Mouse (Mus musculus) ES-Bruce4 (cell line): ENCODE measurements around the gene Smc1b. TPM values are rescaled to one million over a fixed set of nuclear protein-coding genes. Genes with fewer than 3 reads are reported as not detected.

Experiments
- H3K27ac ChIP-seq: 2 replicates; pipeline ENCODE4 v1.5.1; 2012; ENCODE audit warnings: low read length, inconsistent platforms; ENCODE audit not compliant: insufficient read depth
- H3K27me3 ChIP-seq: 2 replicates; pipeline ENCODE4 v1.6.1; 2012; ENCODE audit warnings: mild to moderate bottlenecking, low read length, inconsistent platforms; ENCODE audit not compliant: control insufficient read depth, poor library complexity, insufficient read depth, severe bottlenecking
- H3K36me3 ChIP-seq: 2 replicates; pipeline ENCODE4 v1.6.1; 2012; ENCODE audit warnings: inconsistent platforms, mild to moderate bottlenecking, low read length, moderate library complexity; ENCODE audit not compliant: control insufficient read depth, poor library complexity, insufficient read depth, severe bottlenecking
- H3K4me1 ChIP-seq: one replicate; pipeline ENCODE4 v1.8.1; 2011; ENCODE audit warnings: low read length; ENCODE audit not compliant: control insufficient read depth, insufficient read depth
- H3K4me3 ChIP-seq: 2 replicates; pipeline ENCODE4 v1.5.1; 2011; ENCODE audit warnings: low read depth, mild to moderate bottlenecking, low read length
- H3K9ac ChIP-seq: 2 replicates; pipeline ENCODE4 v1.6.1; 2012; ENCODE audit warnings: low read depth, mild to moderate bottlenecking, inconsistent platforms; ENCODE audit not compliant: poor library complexity, severe bottlenecking
- H3K9me3 ChIP-seq: replicated peaks from 2 replicates; pipeline ENCODE4 v1.6.1; 2012; ENCODE audit warnings: mild to moderate bottlenecking, low read length, inconsistent platforms; ENCODE audit not compliant: control insufficient read depth, poor library complexity, insufficient read depth, severe bottlenecking
- CTCF ChIP-seq: IDR thresholded peaks from one replicate; pipeline ENCODE4 v1.8.1; 2011; ENCODE audit warnings: low read depth, low read length
- EP300 ChIP-seq: IDR thresholded peaks from 2 replicates; pipeline ENCODE4 v1.6.1; 2011; ENCODE audit warnings: low read depth, low read length; ENCODE audit not compliant: insufficient read depth
- POLR2A ChIP-seq: IDR thresholded peaks from one replicate; pipeline ENCODE4 v1.8.1; 2011; ENCODE audit warnings: low read length; ENCODE audit not compliant: insufficient read depth
- polyA plus RNA-seq: library from polyadenylated mRNA; stranded (reverse); fragments of >200 nt; gene quantifications from 2 replicates; pipeline ENCODE4 v1.2.4, GENCODE M21; 2011; ENCODE audit warnings: low read depth; ENCODE audit not compliant: missing spikeins, insufficient read depth, insufficient read length

The Smc1b gene
- polyA plus RNA-seq, 1 experiment: 4.8 TPM

DNA sequence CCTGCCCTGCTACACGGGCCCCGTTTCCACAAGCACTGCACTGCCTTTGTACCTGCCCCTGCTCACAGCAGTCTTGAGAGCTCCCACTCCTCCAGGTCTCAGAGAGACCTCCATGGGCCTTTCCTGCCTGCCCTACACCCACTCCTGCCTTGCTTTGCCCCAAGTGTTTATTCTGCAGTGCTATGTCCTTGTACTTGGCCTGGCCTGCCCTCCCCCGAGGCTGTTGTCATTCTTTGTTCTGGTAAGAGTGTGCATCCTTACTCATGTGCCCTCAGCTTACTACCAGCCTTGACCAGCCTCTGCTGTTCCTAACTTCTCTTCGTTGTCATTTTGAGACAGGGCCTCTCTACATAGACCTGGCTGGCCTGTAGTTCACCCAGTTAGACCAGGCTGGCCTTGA is 83.9 kb downstream of the Smc1b start:
- Histone ChIP-seq H3K4me3 (no peak overlapping the region), H3K9me3 (no peaks in the 10 kb centered on the region), H3K27me3 (no peaks in the 10 kb centered on the region), H3K36me3 (0 out of 2 replicates have a peak, but pooled peaks cover 2% of the 10 kb centered on the region), H3K27ac (no peak overlapping the region), H3K4me1 (no peaks in the 10 kb centered on the region), H3K9ac (no peak overlapping the region)
- TF ChIP-seq POLR2A: no peak
- TF ChIP-seq CTCF: no peak

DNA sequence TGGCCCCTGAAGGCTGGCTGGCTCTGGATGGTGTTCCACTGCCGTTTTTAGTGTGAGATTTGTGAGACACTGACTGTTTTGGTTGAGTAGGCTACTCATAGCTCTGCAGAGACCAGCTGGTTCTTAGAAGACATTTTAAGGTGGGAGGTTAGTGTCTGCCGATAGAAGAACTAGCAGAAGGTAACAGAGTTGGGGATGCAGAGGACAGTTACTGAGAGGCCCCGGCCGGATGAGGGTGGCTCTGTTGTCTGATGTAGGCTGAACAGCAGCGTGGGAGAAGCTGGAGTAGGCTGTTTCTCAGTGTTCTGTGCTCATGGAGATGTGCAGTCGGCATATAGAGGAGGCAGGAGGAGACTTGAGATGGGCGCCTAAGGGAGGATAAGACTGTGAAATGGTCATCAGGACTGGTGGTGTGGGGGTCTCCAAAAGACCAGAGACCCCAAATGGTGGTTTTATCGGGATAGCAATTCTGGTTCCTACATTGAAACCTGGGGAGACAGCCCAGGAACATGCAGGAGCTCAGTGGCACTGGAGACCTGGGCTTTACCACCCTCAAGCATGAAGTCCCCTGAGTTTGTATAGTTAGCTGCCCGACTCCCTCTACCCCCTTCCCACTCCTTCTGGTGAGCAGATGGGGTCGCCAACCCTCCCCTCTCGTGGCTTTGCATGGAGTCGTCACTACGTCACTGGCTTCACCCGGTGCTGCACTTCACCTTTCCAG is 85.4 kb downstream of the Smc1b start:
- Histone ChIP-seq H3K36me3 (0 out of 2 replicates have a peak, but pooled peaks cover 2% of the 10 kb centered on the region), H3K27me3 (no peaks in the 10 kb centered on the region), H3K9ac (no peak overlapping the region), H3K4me1 (no peaks in the 10 kb centered on the region), H3K27ac (no peak overlapping the region), H3K9me3 (no peaks in the 10 kb centered on the region), H3K4me3 (no peak overlapping the region)
- TF ChIP-seq EP300 (no peak), CTCF (no peak), POLR2A (no peak)

DNA sequence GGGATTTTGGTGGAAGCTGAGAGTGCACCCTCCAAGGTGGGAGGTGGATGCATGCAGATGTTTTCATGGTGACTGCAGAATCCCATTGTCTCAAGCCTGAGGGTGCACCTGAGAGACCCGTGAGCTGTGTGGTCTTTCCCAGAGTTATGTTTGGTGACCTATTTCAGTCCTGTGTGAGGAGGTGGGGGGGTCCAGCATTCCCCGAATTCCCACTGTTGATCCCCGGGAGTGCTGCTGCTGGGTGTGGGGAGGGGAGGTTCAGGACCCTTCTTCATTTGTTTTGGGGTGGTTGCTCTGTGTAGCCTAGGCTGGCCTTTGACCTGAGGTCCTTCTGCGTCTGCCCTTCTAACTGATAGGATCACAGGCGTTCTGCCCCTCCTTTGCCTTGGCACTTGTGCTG is 88.0 kb downstream of the Smc1b start:
- TF ChIP-seq CTCF: no peak
- no peak for TF ChIP-seq POLR2A
- no peak for TF ChIP-seq EP300
- no peaks in the 10 kb centered on the region for H3K27me3 ChIP-seq
- no peaks in the 10 kb centered on the region for H3K9me3 ChIP-seq
- H3K4me3 ChIP-seq: no peak overlapping the region
- H3K36me3 ChIP-seq: no peaks in the 10 kb centered on the region
- H3K27ac ChIP-seq: no peak overlapping the region
- H3K4me1 ChIP-seq: no peaks in the 10 kb centered on the region
- H3K9ac ChIP-seq: no peak overlapping the region

DNA sequence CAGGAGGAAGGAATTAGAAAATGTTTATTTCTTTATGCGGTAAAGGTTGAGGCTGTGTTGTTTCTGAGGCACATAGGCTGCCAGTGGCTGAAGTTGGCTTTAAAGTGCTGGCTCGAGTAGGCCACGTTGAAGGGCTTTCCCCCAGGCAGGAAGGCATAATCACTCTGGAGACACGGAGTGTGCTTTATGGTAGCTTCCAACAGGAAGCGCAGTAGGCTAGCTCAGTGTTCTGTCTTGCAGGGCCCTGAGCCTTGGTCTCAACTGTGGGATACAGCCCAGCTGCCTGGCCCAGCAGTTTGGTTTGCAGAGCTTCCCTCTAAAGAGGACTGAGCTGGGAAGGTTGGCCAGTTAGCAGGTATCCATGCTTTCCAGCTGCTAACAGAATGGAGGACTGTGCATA is 88.6 kb downstream of the Smc1b start:
- H3K9me3 ChIP-seq: no peaks in the 10 kb centered on the region
- no peak overlapping the region for H3K9ac ChIP-seq
- TF ChIP-seq EP300 (no peak), POLR2A (no peak), CTCF (no peak)
- H3K27ac ChIP-seq: no peak overlapping the region
- H3K27me3 ChIP-seq: no peaks in the 10 kb centered on the region
- no peaks in the 10 kb centered on the region for H3K4me1 ChIP-seq
- H3K36me3 ChIP-seq: no peaks in the 10 kb centered on the region
- H3K4me3 ChIP-seq: no peak overlapping the region

DNA sequence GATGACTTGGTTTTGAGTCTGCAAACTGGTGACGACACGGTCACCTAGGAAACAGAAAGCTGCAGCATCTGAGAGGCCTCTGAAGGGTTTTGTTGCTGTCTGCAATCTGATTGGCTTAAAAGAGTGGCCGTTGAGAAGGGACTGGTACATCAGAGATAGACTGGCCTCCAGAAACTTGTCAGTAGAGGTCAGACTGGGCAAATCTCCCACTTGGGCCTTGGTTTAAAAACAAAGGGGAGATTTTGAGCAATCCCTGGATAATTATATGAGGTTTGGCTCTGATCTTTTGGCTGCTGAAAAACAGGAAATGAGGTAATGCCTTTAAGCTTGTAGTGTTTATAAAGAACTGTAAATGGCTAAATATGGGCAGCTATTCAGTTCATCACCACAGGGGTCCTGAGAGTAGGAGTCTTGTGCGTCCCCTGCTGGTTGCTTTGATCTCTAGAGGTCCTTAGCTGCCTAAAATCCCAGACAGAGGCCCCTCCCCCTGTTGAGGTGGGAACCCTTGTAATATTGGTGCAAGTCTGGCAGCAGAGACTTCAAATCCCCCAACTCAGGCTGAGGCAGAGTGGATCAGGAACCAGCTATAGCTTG is 89.3 kb downstream of the Smc1b start:
- Histone ChIP-seq H3K4me1 (no peaks in the 10 kb centered on the region), H3K9me3 (no peaks in the 10 kb centered on the region), H3K36me3 (no peaks in the 10 kb centered on the region), H3K9ac (no peak overlapping the region), H3K4me3 (no peak overlapping the region), H3K27ac (no peak overlapping the region), H3K27me3 (no peaks in the 10 kb centered on the region)
- TF ChIP-seq CTCF: peak; percentile 41
- TF ChIP-seq EP300: no peak
- TF ChIP-seq POLR2A: no peak

DNA sequence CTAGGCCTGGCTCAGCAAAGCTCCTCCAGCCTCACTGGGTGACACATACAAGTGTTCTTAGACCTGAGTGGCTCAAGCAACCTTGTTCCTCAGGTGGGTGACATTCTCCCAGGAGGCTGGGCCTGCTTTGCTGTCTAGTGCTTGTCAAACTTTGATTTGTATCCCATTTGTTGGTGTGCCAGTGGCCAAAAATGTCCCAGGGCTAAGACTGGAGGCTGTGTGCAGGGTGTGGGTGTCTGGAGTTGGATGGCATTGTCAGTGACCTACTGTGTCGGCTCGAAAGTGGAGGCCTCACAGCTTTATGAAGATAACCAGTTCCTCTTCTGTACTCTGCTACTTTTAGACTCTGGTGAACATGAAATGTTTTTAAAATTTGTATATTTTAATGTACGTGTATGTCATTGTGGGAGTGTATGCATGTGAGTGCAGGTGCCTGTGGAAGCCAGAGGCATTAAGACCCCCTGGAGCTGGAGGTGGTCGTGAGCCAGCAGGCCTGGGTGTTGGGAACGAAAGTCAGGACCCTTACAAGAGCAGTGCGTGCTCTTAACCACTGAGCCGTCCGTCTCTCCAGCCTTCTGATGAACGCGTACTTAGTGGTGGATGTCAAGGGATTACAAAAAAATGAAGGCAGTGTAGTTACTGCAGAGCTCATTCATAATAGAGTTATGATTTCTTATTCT is 90.1 kb downstream of the Smc1b start:
- Histone ChIP-seq H3K27ac (no peak overlapping the region), H3K4me3 (no peak overlapping the region), H3K4me1 (no peaks in the 10 kb centered on the region), H3K9me3 (no peaks in the 10 kb centered on the region), H3K36me3 (no peaks in the 10 kb centered on the region), H3K27me3 (no peaks in the 10 kb centered on the region), H3K9ac (no peak overlapping the region)
- TF ChIP-seq POLR2A: no peak
- TF ChIP-seq CTCF: no peak
- TF ChIP-seq EP300: no peak
